Mouse (Mus musculus) neural tube, embryonic 14.5 days (tissue): ENCODE results near the gene Eri3. TPM values are rescaled to one million over a fixed set of nuclear protein-coding genes. Genes with fewer than 3 reads are reported as not detected.

Experiments used
- ATAC-seq: fragments of 200-750 bp; cut with Nextera tagmentation; 2 replicates; pipeline ENCODE4 v1.8.0; 2017; ENCODE audit warnings: low read depth, mild to moderate bottlenecking, moderate TSS enrichment, moderate library complexity
- H3K27ac ChIP-seq: fragments of 300-500 bp; sonication (generic); 2 replicates; pipeline ENCODE4 v1.5.1; 2014; ENCODE audit warnings: low read depth, mild to moderate bottlenecking, control low read depth, low read length, moderate library complexity, mixed read lengths
- H3K27me3 ChIP-seq: fragments of 300-500 bp; sonication (generic); 2 replicates; pipeline ENCODE4 v1.6.1; 2014; ENCODE audit warnings: low read length; ENCODE audit not compliant: control insufficient read depth, insufficient read depth
- H3K36me3 ChIP-seq: fragments of 300-500 bp; sonication (generic); 2 replicates; pipeline ENCODE4 v1.6.1; 2014; ENCODE audit warnings: low read length, mixed read lengths; ENCODE audit not compliant: control insufficient read depth, insufficient read depth
- H3K4me1 ChIP-seq: fragments of 300-500 bp; sonication (generic); 2 replicates; pipeline ENCODE4 v1.6.1; 2014; ENCODE audit warnings: low read length; ENCODE audit not compliant: control insufficient read depth, insufficient read depth
- H3K4me2 ChIP-seq: fragments of 300-500 bp; sonication (generic); 2 replicates; pipeline ENCODE4 v1.6.1; 2014; ENCODE audit warnings: mild to moderate bottlenecking, low read depth, low read length, control low read depth
- H3K4me3 ChIP-seq: fragments of 300-500 bp; sonication (generic); 2 replicates; pipeline ENCODE4 v1.5.1; 2014; ENCODE audit warnings: low read depth, low read length, control low read depth, mixed read lengths
- H3K9ac ChIP-seq: fragments of 300-500 bp; sonication (generic); replicated peaks from 2 replicates; pipeline ENCODE4 v1.6.1; 2014; ENCODE audit warnings: low read depth, mild to moderate bottlenecking, control low read depth, low read length, mixed read lengths
- H3K9me3 ChIP-seq: fragments of 300-500 bp; sonication (generic); 2 replicates; pipeline ENCODE4 v1.6.1; 2016; ENCODE audit warnings: low read length; ENCODE audit not compliant: control insufficient read depth
- WGBS: fragments of 180-500 bp; shearing (Covaris S2); extraction: QIAGEN DNeasy Blood & Tissue Kit; methylation state at CpG from one replicate; pipeline ENCODE4 v1.1.7; 2014; 5-methylcytosine and 5-hydroxymethylcytosine counted together
- polyA plus RNA-seq: library from polyadenylated mRNA; unstranded; fragments of >200 nt; fragmentation: Nextera tagmentation; extraction: Ambion mirVana; gene quantifications from 2 replicates; pipeline ENCODE4 v1.2.1, GENCODE M21; 2014

Gene Eri3
- polyA plus RNA-seq, 1 experiment from 2014 or later, result 291 TPM

GRCm38 (mm10) chr4:117557068-117557645, 7.0 kb downstream of the Eri3 start:
- no peak for ATAC-seq
- H3K9me3 ChIP-seq, result no peaks in the 10 kb centered on the region

GRCm38 (mm10) chr4:117563967-117564366, 13.8 kb downstream of the Eri3 start:
- H3K9ac ChIP-seq, result no peak overlapping the region
- H3K4me3 ChIP-seq, result no peak overlapping the region
- H3K9me3 ChIP-seq, result no peaks in the 10 kb centered on the region
- H3K4me2 ChIP-seq, result no peak overlapping the region
- H3K27me3 ChIP-seq, result no peaks in the 10 kb centered on the region
- no peak overlapping the region for H3K27ac ChIP-seq
- ATAC-seq, result no peak
- peaks cover 9% of the 10 kb centered on the region for H3K36me3 ChIP-seq
- H3K4me1 ChIP-seq, result no peaks in the 10 kb centered on the region
- 67% methylated on average over 9 of the region's 9 CpGs for WGBS

More at GRCm38 (mm10) chr4:117557068-117557645, 7.0 kb downstream of the Eri3 start:
- H3K4me3 ChIP-seq, result no peak overlapping the region
- no peak overlapping the region for H3K9ac ChIP-seq
- no peaks in the 10 kb centered on the region for H3K36me3 ChIP-seq
- no peak overlapping the region for H3K4me2 ChIP-seq
- WGBS, result 81% methylated on average over 5 of the region's 5 CpGs
- no peaks in the 10 kb centered on the region for H3K27me3 ChIP-seq
- no peaks in the 10 kb centered on the region; the same call in 1 of the 2 replicates for H3K4me1 ChIP-seq
- no peak overlapping the region for H3K27ac ChIP-seq

GRCm38 (mm10) chr4:117568846-117569245, 18.7 kb downstream of the Eri3 start:
- peaks cover 11% of the 10 kb centered on the region; the same call in 1 of the 2 replicates for H3K4me1 ChIP-seq
- H3K9me3 ChIP-seq, result no peaks in the 10 kb centered on the region
- WGBS, result 53% methylated on average over 2 of the region's 2 CpGs
- H3K27me3 ChIP-seq, result no peaks in the 10 kb centered on the region
- no peak overlapping the region for H3K27ac ChIP-seq
- H3K36me3 ChIP-seq, result peaks cover 9% of the 10 kb centered on the region
- no peak overlapping the region for H3K4me3 ChIP-seq
- no peak for ATAC-seq
- H3K4me2 ChIP-seq, result no peak overlapping the region
- no peak overlapping the region for H3K9ac ChIP-seq

GRCm38 (mm10) chr4:117570964-117571363, 20.8 kb downstream of the Eri3 start:
- Histone ChIP-seq H3K4me3 (no peak overlapping the region), H3K4me1 (peaks cover 11% of the 10 kb centered on the region; the same call in 1 of the 2 replicates), H3K27me3 (no peaks in the 10 kb centered on the region), H3K4me2 (no peak overlapping the region), H3K27ac (no peak overlapping the region), H3K36me3 (no peaks in the 10 kb centered on the region), H3K9me3 (no peaks in the 10 kb centered on the region), H3K9ac (no peak overlapping the region)
- WGBS, result 34% methylated on average over 5 of the region's 5 CpGs
- ATAC-seq, result no peak

- no peaks in the 10 kb centered on the region for H3K4me1 ChIP-seq
- no peak overlapping the region for H3K4me2 ChIP-seq
- ATAC-seq, result no peak
- 89% methylated on average over 1 of the region's 1 CpGs for WGBS
- no peak overlapping the region for H3K9ac ChIP-seq
- H3K27ac ChIP-seq, result no peak overlapping the region
- no peaks in the 10 kb centered on the region for H3K9me3 ChIP-seq
- H3K4me3 ChIP-seq, result no peak overlapping the region
- H3K36me3 ChIP-seq, result peaks cover 1% of the 10 kb centered on the region; the same call in 1 of the 2 replicates
- H3K27me3 ChIP-seq, result no peaks in the 10 kb centered on the region
Measured at GRCm38 (mm10) chr4:117577579-117577978, 27.4 kb downstream of the Eri3 start.

- no peaks in the 10 kb centered on the region for H3K27me3 ChIP-seq
- ATAC-seq, result 0 out of 2 replicates have a peak, but pooled peaks have one; percentile 49
- no peak overlapping the region for H3K9ac ChIP-seq
- no peak overlapping the region for H3K4me2 ChIP-seq
- H3K4me1 ChIP-seq, result no peaks in the 10 kb centered on the region
- 51% methylated on average over 9 of the region's 9 CpGs for WGBS
- H3K27ac ChIP-seq, result no peak overlapping the region
- H3K36me3 ChIP-seq, result peaks cover 20% of the 10 kb centered on the region
- no peaks in the 10 kb centered on the region for H3K9me3 ChIP-seq
- no peak overlapping the region for H3K4me3 ChIP-seq
Measured at GRCm38 (mm10) chr4:117581626-117582025, 31.5 kb downstream of the Eri3 start.

GRCm38 (mm10) chr4:117585995-117586394, 35.8 kb downstream of the Eri3 start:
- no peak overlapping the region for H3K27ac ChIP-seq
- H3K27me3 ChIP-seq, result no peaks in the 10 kb centered on the region
- no peak for ATAC-seq
- H3K9me3 ChIP-seq, result no peaks in the 10 kb centered on the region
- H3K9ac ChIP-seq, result no peak overlapping the region
- H3K4me2 ChIP-seq, result no peak overlapping the region
- WGBS, result 76% methylated on average over 2 of the region's 2 CpGs
- peaks cover 20% of the 10 kb centered on the region for H3K36me3 ChIP-seq
- peaks cover 3% of the 10 kb centered on the region; the same call in 1 of the 2 replicates for H3K4me1 ChIP-seq
- H3K4me3 ChIP-seq, result no peak overlapping the region

- no peak overlapping the region for H3K27ac ChIP-seq
- no peaks in the 10 kb centered on the region for H3K27me3 ChIP-seq
- H3K4me2 ChIP-seq, result no peak overlapping the region
- no peaks in the 10 kb centered on the region for H3K9me3 ChIP-seq
- 31% methylated on average over 4 of the region's 4 CpGs for WGBS
- no peak overlapping the region for H3K9ac ChIP-seq
- peaks cover 20% of the 10 kb centered on the region for H3K36me3 ChIP-seq
- H3K4me1 ChIP-seq, result peaks cover 3% of the 10 kb centered on the region; the same call in 1 of the 2 replicates
- H3K4me3 ChIP-seq, result no peak overlapping the region
- no peak for ATAC-seq
Measured at GRCm38 (mm10) chr4:117587447-117587846, 37.3 kb downstream of the Eri3 start.

- Histone ChIP-seq H3K4me3 (no peak overlapping the region), H3K9ac (no peak overlapping the region), H3K27me3 (no peaks in the 10 kb centered on the region), H3K36me3 (peaks cover 13% of the 10 kb centered on the region; the same call in 1 of the 2 replicates), H3K4me2 (no peak overlapping the region), H3K27ac (no peak overlapping the region), H3K9me3 (no peaks in the 10 kb centered on the region), H3K4me1 (peaks cover 3% of the 10 kb centered on the region; the same call in 1 of the 2 replicates)
- 23% methylated on average over 8 of the region's 8 CpGs for WGBS
- no peak for ATAC-seq
Measured at GRCm38 (mm10) chr4:117589081-117589660, 39.0 kb downstream of the Eri3 start.
